Mouse (Mus musculus): ENCODE data around the gene Adrb1.

Gene Adrb1

GRCm38 (mm10) chr19:56703238-56704097 lies 18.5 kb upstream of the Adrb1 start:
- no peak for DNase-seq (ENCODE audit: low spot score)

- no peak for DNase-seq (ENCODE audit: low spot score)
Measured at GRCm38 (mm10) chr19:56705026-56705675, 16.8 kb upstream of the Adrb1 start.

GRCm38 (mm10) chr19:56708794-56709193 lies 13.2 kb upstream of the Adrb1 start:
- DNase-seq (ENCODE audit: low spot score): no peak

- no peak for DNase-seq (ENCODE audit: low spot score)
Measured at GRCm38 (mm10) chr19:56710131-56710905, 11.7 kb upstream of the Adrb1 start.

GRCm38 (mm10) chr19:56713613-56714012 lies 8.4 kb upstream of the Adrb1 start:
- DNase-seq (ENCODE audit: low spot score): no peak

GRCm38 (mm10) chr19:56714661-56715170 lies 7.3 kb upstream of the Adrb1 start:
- DNase-seq (ENCODE audit: low spot score): no peak

- no peak for DNase-seq (ENCODE audit: low spot score)
Measured at GRCm38 (mm10) chr19:56718046-56718445, 4.0 kb upstream of the Adrb1 start.

GRCm38 (mm10) chr19:56720882-56721281 lies 1.1 kb upstream of the Adrb1 start:
- no peak for DNase-seq (ENCODE audit: low spot score)

- DNase-seq (ENCODE audit: low spot score): no peak
Measured at GRCm38 (mm10) chr19:56722291-56722707, 300 bp downstream of the Adrb1 start.

- DNase-seq (ENCODE audit: low spot score): no peak
Measured at GRCm38 (mm10) chr19:56722711-56723330, 822 bp downstream of the Adrb1 start.

- no peak for DNase-seq (ENCODE audit: low spot score)
Measured at GRCm38 (mm10) chr19:56723331-56724125, 1.5 kb downstream of the Adrb1 start.

- no peak for DNase-seq (ENCODE audit: low spot score)
Measured at GRCm38 (mm10) chr19:56724126-56724597, 2.2 kb downstream of the Adrb1 start.

- DNase-seq (ENCODE audit: low spot score): no peak
Measured at GRCm38 (mm10) chr19:56727170-56727877, 5.3 kb downstream of the Adrb1 start.

- DNase-seq (ENCODE audit: low spot score): no peak
Measured at GRCm38 (mm10) chr19:56734033-56734572, 12.1 kb downstream of the Adrb1 start.

GRCm38 (mm10) chr19:56735747-56736146 lies 13.7 kb downstream of the Adrb1 start:
- DNase-seq (ENCODE audit: low spot score): no peak

GRCm38 (mm10) chr19:56736287-56736686 lies 14.3 kb downstream of the Adrb1 start:
- DNase-seq (ENCODE audit: low spot score): no peak

- no peak for DNase-seq (ENCODE audit: low spot score)
Measured at GRCm38 (mm10) chr19:56745061-56745460, 23.1 kb downstream of the Adrb1 start.

- no peak for DNase-seq (ENCODE audit: low spot score)
Measured at GRCm38 (mm10) chr19:56745528-56745927, 23.5 kb downstream of the Adrb1 start.

GRCm38 (mm10) chr19:56746618-56747017 lies 24.6 kb downstream of the Adrb1 start:
- no peak for DNase-seq (ENCODE audit: low spot score)

- DNase-seq (ENCODE audit: low spot score): no peak
Measured at GRCm38 (mm10) chr19:56747878-56748277, 25.9 kb downstream of the Adrb1 start.

Measured in spleen, adult 12 weeks (tissue).